Mouse (Mus musculus): ENCODE data around the gene Erf. TPM values are rescaled to one million over a fixed set of nuclear protein-coding genes. Genes with fewer than 3 reads are reported as not detected.

Erf gene
- total RNA-seq, 2 experiments from 2014 or later = 14.9 to 18.4 TPM

- peak; percentile 66 for DNase-seq
Observed at GRCm38 (mm10) chr7:25238829-25239623, 11.5 kb downstream of the Erf start.

GRCm38 (mm10) chr7:25238015-25238706, 12.4 kb downstream of the Erf start:
- peak; percentile 79 for DNase-seq

- DNase-seq = peak; percentile 95
Observed at GRCm38 (mm10) chr7:25237249-25238014, 13.1 kb downstream of the Erf start, which contains the start of gene Gsk3a. Gene Gsk3a (minus strand): TSS chr7:25237851.

DNA sequence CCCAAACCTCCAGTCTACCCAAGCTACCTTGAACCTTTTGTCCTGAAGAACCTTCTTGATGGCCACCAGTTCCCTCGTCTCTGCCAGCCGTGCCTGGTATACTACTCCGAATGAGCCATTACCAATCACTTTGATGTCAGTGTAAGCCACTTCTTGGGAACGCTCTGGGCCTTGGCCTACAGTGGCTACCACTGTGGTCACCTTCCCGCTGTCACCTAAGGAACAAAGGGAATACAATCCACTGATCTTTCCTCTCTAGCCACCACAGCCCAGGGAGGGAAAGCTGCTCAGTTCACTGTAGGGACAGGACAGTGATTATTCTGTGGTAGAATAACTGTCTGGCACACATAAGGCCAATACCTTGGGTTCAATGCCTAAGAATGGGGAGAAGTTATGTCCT, 15.0 kb downstream of the Erf start:
- no peak for DNase-seq

GRCm38 (mm10) chr7:25233061-25233460, 17.5 kb downstream of the Erf start:
- DNase-seq = no peak

DNA sequence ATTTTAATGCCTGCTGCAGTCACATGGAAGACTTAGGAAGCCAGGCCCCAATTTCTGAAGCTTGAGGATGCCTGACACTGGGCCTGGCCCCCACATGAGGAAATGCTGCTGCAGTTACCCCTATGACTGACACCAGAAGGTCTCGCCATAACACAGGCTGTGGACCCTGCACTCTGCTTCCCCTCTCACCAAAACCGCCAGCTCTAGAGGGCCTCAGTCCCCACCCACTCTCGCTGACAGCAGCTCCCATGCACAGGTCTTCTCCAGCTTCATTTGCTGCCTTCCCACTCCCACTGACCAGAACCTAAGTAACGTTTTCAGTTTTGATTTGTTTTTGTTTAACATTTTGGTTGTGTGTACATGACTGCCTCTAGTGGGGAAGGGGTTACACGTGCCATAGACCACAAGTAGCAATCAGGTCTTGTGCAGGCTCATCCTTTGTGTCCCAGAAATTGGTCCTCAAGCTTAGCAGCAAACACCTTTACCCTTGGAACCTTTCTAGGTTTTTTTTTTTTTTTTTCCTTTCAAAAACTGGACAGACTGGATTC, 18.4 kb downstream of the Erf start:
- DNase-seq = no peak

DNA sequence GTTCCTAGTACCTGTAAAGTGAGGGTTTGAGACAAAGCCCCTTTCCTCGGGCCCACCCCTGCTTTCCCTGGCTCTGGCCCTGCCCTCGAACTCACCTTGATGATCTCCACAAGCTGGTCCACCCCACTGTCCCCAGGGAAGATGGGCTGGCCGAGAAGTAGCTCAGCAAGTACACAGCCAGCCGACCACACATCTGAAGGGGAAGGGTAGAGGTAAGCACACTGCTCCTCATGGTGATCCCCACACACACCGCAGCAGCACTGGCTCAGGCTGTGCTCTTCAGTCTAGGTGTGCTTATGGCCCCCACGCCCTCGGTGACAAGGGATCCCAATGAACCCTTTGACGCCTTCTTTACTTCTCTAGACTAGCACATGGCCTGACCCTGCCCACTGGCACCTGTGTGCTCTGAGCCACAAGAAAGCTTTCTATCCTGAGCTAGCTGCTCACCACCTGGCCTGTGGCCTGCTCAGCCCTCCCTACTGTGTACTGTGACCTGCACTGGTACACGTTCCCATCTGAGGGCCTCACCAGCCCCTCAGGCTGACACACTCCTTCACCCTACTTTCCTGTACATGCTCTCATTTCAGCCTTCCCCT, 19.8 kb downstream of the Erf start:
- DNase-seq = no peak

GRCm38 (mm10) chr7:25227523-25228300, 22.8 kb downstream of the Erf start:
- no peak for DNase-seq

- no peak for DNase-seq
Observed at GRCm38 (mm10) chr7:25222275-25222967, 28.1 kb downstream of the Erf start.

DNA sequence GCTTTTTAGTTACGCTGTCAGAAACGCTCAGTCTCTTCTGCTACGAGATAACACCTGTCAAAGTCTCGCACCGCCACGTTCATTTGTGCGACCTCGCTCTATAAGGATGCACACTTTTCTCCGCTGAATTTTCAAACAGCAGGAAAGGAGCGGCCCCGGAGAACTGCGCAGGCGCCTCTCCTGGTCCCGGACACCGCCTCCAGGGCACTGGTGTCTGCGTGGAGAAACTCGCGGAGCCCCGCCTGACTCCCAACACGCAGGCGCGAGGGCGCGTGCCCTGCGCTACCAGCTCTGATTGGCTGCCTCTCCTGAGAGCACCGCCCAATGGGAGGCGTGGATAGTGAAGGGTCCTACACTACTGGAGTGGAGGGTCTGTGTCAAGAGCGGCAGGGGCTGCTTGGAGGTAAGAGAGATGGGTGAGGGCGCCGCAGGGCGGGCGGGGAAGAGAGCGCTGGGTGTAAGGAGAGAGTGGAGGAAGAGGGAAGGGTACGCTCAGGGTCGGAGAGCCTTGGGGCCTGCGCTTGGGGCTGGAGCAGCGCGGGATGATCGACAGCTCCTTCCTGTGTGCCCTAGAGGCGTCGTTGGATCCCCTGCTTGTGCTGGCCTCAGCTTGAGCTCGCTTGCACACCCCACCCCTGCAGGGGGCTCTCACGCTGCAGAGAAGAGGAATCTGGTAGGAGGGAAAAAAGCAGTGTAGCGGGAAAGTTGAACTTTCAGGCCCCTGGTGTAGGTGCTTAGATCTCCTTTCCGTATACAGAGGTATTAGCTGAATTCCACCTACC, 29.3 kb downstream of the Erf start, which contains the start of gene Zfp526:
Gene Zfp526, plus strand, starts transcription at position 324 of the 782 bp plus-strand sequence.
- peak; percentile 95 for DNase-seq

DNA sequence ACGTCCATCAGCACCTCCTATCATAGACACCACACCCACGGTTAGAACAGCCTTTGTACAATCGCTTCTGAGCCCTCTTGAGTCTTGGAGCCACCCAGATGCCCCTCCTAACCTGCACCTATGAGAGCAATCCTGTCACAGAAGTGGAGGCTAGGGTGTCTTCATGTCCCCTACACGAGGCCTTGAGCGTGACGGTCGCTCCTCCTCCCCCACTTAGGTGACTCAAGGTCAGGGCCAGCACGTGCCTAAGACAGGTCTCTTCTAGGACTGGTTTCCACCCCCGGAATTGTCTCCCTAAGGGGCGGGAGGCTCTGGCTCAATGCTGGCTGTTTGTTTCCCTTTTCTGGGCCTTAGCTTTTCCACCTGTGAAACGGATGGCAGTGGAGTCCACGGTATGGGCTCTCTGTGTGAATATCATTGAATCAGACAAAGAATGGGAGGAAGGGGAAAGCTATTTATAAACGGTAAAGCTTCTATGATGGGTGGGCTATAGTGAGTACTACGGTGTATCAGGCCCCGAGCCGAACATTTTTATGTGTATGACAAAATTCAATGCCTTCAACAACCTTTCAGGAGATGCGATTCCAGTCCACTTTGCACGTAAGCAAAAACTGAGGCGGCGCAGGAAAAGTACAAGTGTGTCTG, 30.0 kb downstream of the Erf start, which contains the start of gene Dedd2:
Gene Dedd2, minus strand, starts transcription at position 159 of the 645 bp plus-strand sequence.
- DNase-seq = no peak

DNA sequence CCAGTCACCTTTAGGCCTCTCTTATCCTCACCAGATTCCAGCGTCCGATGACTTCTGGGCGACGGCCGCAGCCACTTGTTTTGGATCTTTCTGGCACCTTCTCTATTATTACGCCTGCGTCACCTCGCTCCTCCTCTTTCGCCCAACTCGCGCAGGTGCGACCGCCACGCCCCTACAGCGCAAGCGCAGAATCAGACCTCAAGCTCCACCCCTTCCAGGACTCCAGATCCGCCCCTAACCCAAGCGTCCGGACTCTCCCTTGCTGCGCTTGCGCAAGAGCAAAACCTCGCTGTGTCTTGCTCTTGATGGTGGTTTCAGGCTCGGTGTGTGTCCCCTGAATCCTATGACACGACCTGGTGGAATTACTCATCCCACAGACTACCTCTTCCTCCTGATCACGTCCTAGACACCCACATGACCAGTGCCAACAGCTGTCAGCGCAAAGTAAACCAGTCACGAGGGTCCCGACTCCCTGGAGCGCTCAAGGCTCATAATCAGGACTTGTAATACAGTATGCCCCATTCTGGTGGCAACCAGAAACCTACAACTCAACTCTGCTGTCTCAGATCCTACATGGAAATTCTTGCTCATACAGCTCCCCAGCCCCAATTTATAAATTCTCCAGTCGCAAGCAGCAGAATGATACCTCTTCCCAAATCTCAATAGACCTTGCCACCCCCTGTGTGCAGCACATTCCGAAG, 30.7 kb downstream of the Erf start:
- DNase-seq = peak; percentile 86

DNA sequence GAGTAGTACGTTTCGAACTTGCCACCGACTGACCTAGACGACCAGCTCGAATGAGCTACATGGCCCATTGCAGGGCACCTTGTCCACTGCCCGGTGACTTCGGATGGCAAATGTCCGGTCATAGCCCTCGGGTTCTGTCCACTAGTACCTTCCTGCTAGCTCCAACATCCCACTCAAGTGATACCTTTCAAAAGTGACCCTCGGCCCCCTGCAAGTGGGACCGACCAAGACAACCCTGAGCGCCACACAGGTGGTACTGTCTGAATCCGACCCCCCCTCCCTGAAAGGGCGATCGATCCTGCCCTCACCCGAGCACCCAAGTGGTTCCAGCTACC, 31.2 kb downstream of the Erf start:
- no peak for DNase-seq

DNA sequence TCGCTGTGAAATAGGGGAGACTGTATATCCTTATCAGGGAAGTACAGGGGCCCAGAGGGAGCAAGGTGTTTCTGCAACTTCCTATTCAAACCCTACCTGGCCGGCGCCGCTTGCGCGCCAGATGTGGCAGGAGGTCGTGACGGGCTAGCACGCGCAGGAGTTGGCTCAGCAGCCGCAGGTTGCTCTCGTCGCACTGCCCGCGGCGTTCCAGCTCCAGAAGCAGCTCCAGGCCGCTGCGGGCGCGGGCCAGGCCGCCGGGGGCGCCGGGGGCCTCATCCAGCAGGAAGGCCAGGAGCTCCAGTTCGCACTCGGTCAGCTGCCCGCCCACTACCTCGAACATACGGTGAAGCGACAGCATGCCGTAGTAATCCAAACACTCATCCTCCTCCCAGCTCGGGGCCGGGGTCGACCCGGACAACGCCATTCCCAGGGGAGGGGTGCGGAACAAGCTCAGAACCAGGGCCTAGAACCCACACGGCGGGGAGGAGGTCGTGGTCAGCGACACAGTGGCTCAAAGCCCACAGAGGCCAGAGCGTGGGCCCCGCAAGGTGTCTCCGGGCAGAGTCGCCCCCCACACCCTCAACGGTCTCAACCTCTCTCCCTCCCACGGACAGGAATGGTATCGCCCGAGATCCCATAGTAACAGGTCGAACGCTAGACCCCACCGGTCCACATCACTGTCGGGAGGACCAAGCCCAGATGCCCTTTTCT, 31.7 kb downstream of the Erf start:
- DNase-seq = peak; percentile 45

- no peak for DNase-seq
Observed at GRCm38 (mm10) chr7:25217653-25218395, 32.7 kb downstream of the Erf start.

DNA sequence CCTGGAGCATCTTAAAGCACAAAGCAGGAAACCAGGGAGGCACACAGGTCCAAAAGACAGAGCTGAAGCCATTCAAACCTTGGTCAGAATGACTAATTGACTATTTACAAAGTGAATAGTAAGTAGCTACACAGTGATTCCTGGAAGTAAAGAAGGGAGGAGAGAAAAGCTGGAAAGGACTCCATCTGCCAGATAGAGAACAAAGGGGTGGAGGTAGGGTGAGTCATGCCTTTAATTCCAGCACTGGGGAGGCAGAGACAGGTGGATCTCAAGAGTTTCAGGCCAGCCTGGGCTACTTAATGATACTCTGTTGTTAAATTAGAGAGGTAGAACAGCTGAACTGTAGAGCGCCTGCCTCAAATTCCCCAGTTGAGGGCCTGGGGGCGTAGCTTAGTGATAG, 36.4 kb downstream of the Erf start:
- no peak for DNase-seq

- DNase-seq = no peak
Observed at GRCm38 (mm10) chr7:25213099-25213498, 37.5 kb downstream of the Erf start.
